Mouse (Mus musculus) embryonic facial prominence, embryonic 13.5 days (tissue): ENCODE measurements at regions not wholly inside any gene's neighbourhood (a gene's known extent, or its start where the extent isn't known, plus 50 kb on each side); places are given as distances from the start of the nearest gene placed in this dataset.

Experiments
- ATAC-seq: fragments of 200-750 bp; cut with Nextera tagmentation; 2 replicates; pipeline ENCODE4 v1.8.0; 2017; ENCODE audit warnings: low read depth; ENCODE audit not compliant: insufficient number of reproducible peaks, insufficient read depth, low FRiP score, low TSS enrichment
- H3K27ac ChIP-seq: fragments of 300-500 bp; sonication (generic); 2 replicates; pipeline ENCODE4 v1.5.1; 2015; ENCODE audit warnings: moderate library complexity, mild to moderate bottlenecking, inconsistent platforms
- H3K27me3 ChIP-seq: fragments of 300-500 bp; sonication (generic); 2 replicates; pipeline ENCODE4 v1.6.1; 2015; ENCODE audit warnings: mild to moderate bottlenecking, inconsistent platforms
- H3K36me3 ChIP-seq: fragments of 300-500 bp; sonication (generic); 2 replicates; pipeline ENCODE4 v1.6.1; 2015; ENCODE audit warnings: mild to moderate bottlenecking, inconsistent platforms
- H3K4me1 ChIP-seq: fragments of 300-500 bp; sonication (generic); 2 replicates; pipeline ENCODE4 v1.6.1; 2015; ENCODE audit warnings: inconsistent platforms
- H3K4me2 ChIP-seq: fragments of 300-500 bp; sonication (generic); 2 replicates; pipeline ENCODE4 v1.6.1; 2015; ENCODE audit warnings: moderate library complexity, mild to moderate bottlenecking, inconsistent platforms
- H3K4me3 ChIP-seq: fragments of 300-500 bp; sonication (generic); 2 replicates; pipeline ENCODE4 v1.5.1; 2015; ENCODE audit warnings: mild to moderate bottlenecking, inconsistent platforms
- H3K9ac ChIP-seq: fragments of 300-500 bp; sonication (generic); 2 replicates; pipeline ENCODE4 v1.6.1; 2015; ENCODE audit warnings: mild to moderate bottlenecking, inconsistent platforms
- H3K9me3 ChIP-seq: fragments of 300-500 bp; sonication (generic); 2 replicates; pipeline ENCODE4 v1.6.1; 2016; ENCODE audit warnings: inconsistent platforms
- WGBS: fragments of 180-500 bp; shearing (Covaris S2); methylation state at CpG from one replicate; pipeline ENCODE4 v1.1.7; 2015; ENCODE audit warnings: mixed read lengths; 5-methylcytosine and 5-hydroxymethylcytosine counted together

- no peak overlapping the region for H3K27ac ChIP-seq
- no peaks in the 10 kb centered on the region for H3K4me1 ChIP-seq
- no peak for ATAC-seq
- 87% methylated on average over 6 of the region's 6 CpGs for WGBS
- H3K4me2 ChIP-seq, result no peak overlapping the region
- no peaks in the 10 kb centered on the region for H3K36me3 ChIP-seq
- no peaks in the 10 kb centered on the region for H3K9me3 ChIP-seq
- no peaks in the 10 kb centered on the region for H3K27me3 ChIP-seq
- no peak overlapping the region for H3K9ac ChIP-seq
- no peak overlapping the region for H3K4me3 ChIP-seq
Observed at GRCm38 (mm10) chr14:99547931-99548330, 249.4 kb downstream of the Klf5 start.

- 78% methylated on average over 14 of the region's 14 CpGs for WGBS
- Histone ChIP-seq H3K4me1 (no peaks in the 10 kb centered on the region), H3K36me3 (no peaks in the 10 kb centered on the region), H3K4me2 (no peak overlapping the region), H3K9ac (no peak overlapping the region), H3K9me3 (no peaks in the 10 kb centered on the region), H3K4me3 (no peak overlapping the region), H3K27me3 (no peaks in the 10 kb centered on the region), H3K27ac (no peak overlapping the region)
- ATAC-seq, result no peak
Observed at GRCm38 (mm10) chr14:99548363-99549248, 250.1 kb downstream of the Klf5 start.

- no peak for ATAC-seq
- H3K4me3 ChIP-seq, result no peak overlapping the region
- WGBS, result 78% methylated on average over 9 of the region's 9 CpGs
- no peaks in the 10 kb centered on the region for H3K27me3 ChIP-seq
- no peaks in the 10 kb centered on the region for H3K9me3 ChIP-seq
- no peak overlapping the region for H3K4me2 ChIP-seq
- no peak overlapping the region for H3K9ac ChIP-seq
- no peaks in the 10 kb centered on the region for H3K4me1 ChIP-seq
- no peaks in the 10 kb centered on the region for H3K36me3 ChIP-seq
- H3K27ac ChIP-seq, result no peak overlapping the region
Observed at GRCm38 (mm10) chr14:99564024-99564423, 265.5 kb downstream of the Klf5 start.

- WGBS, result 81% methylated on average over 2 of the region's 2 CpGs
- no peaks in the 10 kb centered on the region for H3K27me3 ChIP-seq
- H3K36me3 ChIP-seq, result no peaks in the 10 kb centered on the region
- no peak for ATAC-seq
- no peak overlapping the region for H3K9ac ChIP-seq
- H3K9me3 ChIP-seq, result no peaks in the 10 kb centered on the region
- no peak overlapping the region for H3K4me2 ChIP-seq
- no peak overlapping the region for H3K4me3 ChIP-seq
- H3K27ac ChIP-seq, result no peak overlapping the region
- peaks cover 11% of the 10 kb centered on the region for H3K4me1 ChIP-seq
Observed at GRCm38 (mm10) chr14:99574146-99574545, 275.7 kb downstream of the Klf5 start.

GRCm38 (mm10) chr14:99578665-99579064 is 280.2 kb downstream of the Klf5 start:
- Histone ChIP-seq H3K27ac (peak overlapping the region; percentile 78), H3K9ac (peak overlapping the region; percentile 52), H3K27me3 (no peaks in the 10 kb centered on the region), H3K4me2 (peak overlapping the region; percentile 56), H3K4me1 (peaks cover 20% of the 10 kb centered on the region), H3K9me3 (no peaks in the 10 kb centered on the region), H3K4me3 (peak overlapping the region; percentile 29), H3K36me3 (no peaks in the 10 kb centered on the region)
- 41% methylated on average over 17 of the region's 17 CpGs for WGBS
- ATAC-seq, result no peak; the same call in 1 of the 2 replicates

- peak overlapping the region; percentile 56 for H3K4me2 ChIP-seq
- peaks cover 20% of the 10 kb centered on the region for H3K4me1 ChIP-seq
- H3K27ac ChIP-seq, result peak overlapping the region; percentile 78
- 28% methylated on average over 10 of the region's 10 CpGs for WGBS
- no peaks in the 10 kb centered on the region for H3K36me3 ChIP-seq
- H3K27me3 ChIP-seq, result no peaks in the 10 kb centered on the region
- peak overlapping the region; percentile 29; the same call in 1 of the 2 replicates for H3K4me3 ChIP-seq
- ATAC-seq, result peak; percentile 63; the same call in 1 of the 2 replicates
- no peaks in the 10 kb centered on the region for H3K9me3 ChIP-seq
- no peak overlapping the region for H3K9ac ChIP-seq
Observed at GRCm38 (mm10) chr14:99579271-99579759, 280.8 kb downstream of the Klf5 start.

- Histone ChIP-seq H3K4me2 (peak overlapping the region; percentile 24), H3K27ac (peak overlapping the region; percentile 75), H3K9me3 (no peaks in the 10 kb centered on the region), H3K36me3 (no peaks in the 10 kb centered on the region), H3K4me1 (peaks cover 20% of the 10 kb centered on the region), H3K9ac (no peak overlapping the region), H3K27me3 (no peaks in the 10 kb centered on the region), H3K4me3 (no peak overlapping the region)
- WGBS, result 51% methylated on average over 4 of the region's 4 CpGs
- no peak for ATAC-seq
Observed at GRCm38 (mm10) chr14:99579765-99580266, 281.3 kb downstream of the Klf5 start.

GRCm38 (mm10) chr14:99584144-99584543 is 285.7 kb downstream of the Klf5 start:
- WGBS, result 59% methylated on average over 7 of the region's 7 CpGs
- Histone ChIP-seq H3K9me3 (no peaks in the 10 kb centered on the region), H3K9ac (no peak overlapping the region), H3K27ac (peak overlapping the region; percentile 28; the same call in 1 of the 2 replicates), H3K4me1 (peaks cover 9% of the 10 kb centered on the region; the same call in 1 of the 2 replicates), H3K4me2 (no peak overlapping the region), H3K36me3 (no peaks in the 10 kb centered on the region), H3K27me3 (no peaks in the 10 kb centered on the region), H3K4me3 (no peak overlapping the region)
- no peak for ATAC-seq

GRCm38 (mm10) chr14:99586029-99586428 is 287.5 kb downstream of the Klf5 start:
- H3K27ac ChIP-seq, result no peak overlapping the region

GRCm38 (mm10) chr14:99590854-99591470 is 292.5 kb downstream of the Klf5 start:
- Histone ChIP-seq H3K27ac (no peak overlapping the region), H3K4me1 (peaks cover 5% of the 10 kb centered on the region; the same call in 1 of the 2 replicates), H3K4me2 (no peak overlapping the region), H3K4me3 (no peak overlapping the region), H3K9ac (no peak overlapping the region), H3K9me3 (no peaks in the 10 kb centered on the region), H3K27me3 (no peaks in the 10 kb centered on the region), H3K36me3 (no peaks in the 10 kb centered on the region)
- no peak for ATAC-seq
- WGBS, result 61% methylated on average over 13 of the region's 13 CpGs

More at GRCm38 (mm10) chr14:99586029-99586428, 287.5 kb downstream of the Klf5 start:
- Histone ChIP-seq H3K9me3 (no peaks in the 10 kb centered on the region), H3K4me2 (no peak overlapping the region), H3K4me1 (0 out of 2 replicates have a peak, but pooled peaks cover under 1% of the 10 kb centered on the region), H3K27me3 (no peaks in the 10 kb centered on the region), H3K9ac (no peak overlapping the region), H3K4me3 (no peak overlapping the region), H3K36me3 (no peaks in the 10 kb centered on the region)
- 94% methylated on average over 7 of the region's 7 CpGs for WGBS
- ATAC-seq, result no peak

GRCm38 (mm10) chr14:99592922-99593321 is 294.4 kb downstream of the Klf5 start:
- H3K9me3 ChIP-seq, result no peaks in the 10 kb centered on the region
- no peaks in the 10 kb centered on the region for H3K27me3 ChIP-seq
- no peak for ATAC-seq
- no peak overlapping the region for H3K4me3 ChIP-seq
- H3K4me2 ChIP-seq, result no peak overlapping the region
- H3K4me1 ChIP-seq, result peaks cover 5% of the 10 kb centered on the region; the same call in 1 of the 2 replicates
- H3K36me3 ChIP-seq, result no peaks in the 10 kb centered on the region
- WGBS, result 75% methylated on average over 9 of the region's 9 CpGs
- H3K27ac ChIP-seq, result no peak overlapping the region
- no peak overlapping the region for H3K9ac ChIP-seq
